Mouse (Mus musculus) hindbrain, embryonic 15.5 days (tissue): ENCODE measurements around the gene Cmip. TPM values are rescaled to one million over a fixed set of nuclear protein-coding genes. Genes with fewer than 3 reads are reported as not detected.

Experiments used
- ATAC-seq: fragments of 200-750 bp; cut with Nextera tagmentation; 2 replicates; pipeline ENCODE4 v1.8.0; 2017; ENCODE audit warnings: low read depth, moderate number of reproducible peaks, moderate TSS enrichment; ENCODE audit not compliant: low FRiP score
- H3K27ac ChIP-seq: fragments of 300-500 bp; sonication (generic); replicated peaks from 2 replicates; pipeline ENCODE4 v1.5.1; 2015; ENCODE audit warnings: mild to moderate bottlenecking, inconsistent platforms
- H3K27me3 ChIP-seq: fragments of 300-500 bp; sonication (generic); 2 replicates; pipeline ENCODE4 v1.6.1; 2015; ENCODE audit warnings: control low read depth, inconsistent platforms
- H3K36me3 ChIP-seq: fragments of 300-500 bp; sonication (generic); 2 replicates; pipeline ENCODE4 v1.6.1; 2015; ENCODE audit warnings: control low read depth, inconsistent platforms
- H3K4me1 ChIP-seq: fragments of 300-500 bp; sonication (generic); replicated peaks from 2 replicates; pipeline ENCODE4 v1.6.1; 2015; ENCODE audit warnings: control low read depth, inconsistent platforms
- H3K4me2 ChIP-seq: fragments of 300-500 bp; sonication (generic); 2 replicates; pipeline ENCODE4 v1.6.1; 2015; ENCODE audit warnings: moderate library complexity, mild to moderate bottlenecking, inconsistent platforms
- H3K4me3 ChIP-seq: fragments of 300-500 bp; sonication (generic); 2 replicates; pipeline ENCODE4 v1.5.1; 2015; ENCODE audit warnings: mild to moderate bottlenecking, inconsistent platforms
- H3K9ac ChIP-seq: fragments of 300-500 bp; sonication (generic); 2 replicates; pipeline ENCODE4 v1.6.1; 2015; ENCODE audit warnings: inconsistent platforms
- H3K9me3 ChIP-seq: fragments of 300-500 bp; sonication (generic); 2 replicates; pipeline ENCODE4 v1.6.1; 2016; ENCODE audit warnings: control low read depth, inconsistent platforms
- WGBS: fragments of 180-500 bp; shearing (Covaris S2); methylation state at CpG from one replicate; pipeline ENCODE4 v1.1.7; 2015; 5-methylcytosine and 5-hydroxymethylcytosine counted together
- polyA plus RNA-seq: library from polyadenylated mRNA; unstranded; fragments of >200 nt; fragmentation: Nextera tagmentation; extraction: Ambion mirVana; gene quantifications from 2 replicates; pipeline ENCODE4 v1.2.1, GENCODE M21; 2015

The Cmip gene
- polyA plus RNA-seq, 1 experiment from 2014 or later: 203 TPM

- Histone ChIP-seq H3K27me3 (no peaks in the 10 kb centered on the region), H3K9me3 (no peaks in the 10 kb centered on the region), H3K9ac (no peak overlapping the region), H3K4me3 (no peak overlapping the region), H3K36me3 (no peaks in the 10 kb centered on the region), H3K27ac (no peak overlapping the region), H3K4me2 (no peak overlapping the region), H3K4me1 (peaks cover 61% of the 10 kb centered on the region)
- 65% methylated on average over 17 of the region's 17 CpGs for WGBS
- no peak for ATAC-seq
These were observed 25.5 kb downstream of the Cmip start for GRCm38 (mm10) chr8:117282141-117282950.

GRCm38 (mm10) chr8:117284768-117285484 is 28.1 kb downstream of the Cmip start:
- Histone ChIP-seq H3K27ac (no peak overlapping the region), H3K27me3 (no peaks in the 10 kb centered on the region), H3K9me3 (no peaks in the 10 kb centered on the region), H3K4me3 (no peak overlapping the region), H3K9ac (no peak overlapping the region), H3K36me3 (no peaks in the 10 kb centered on the region), H3K4me2 (no peak overlapping the region), H3K4me1 (peaks cover 43% of the 10 kb centered on the region)
- WGBS: 84% methylated on average over 9 of the region's 9 CpGs
- no peak for ATAC-seq

- Histone ChIP-seq H3K36me3 (no peaks in the 10 kb centered on the region), H3K9me3 (no peaks in the 10 kb centered on the region), H3K27ac (no peak overlapping the region), H3K4me3 (no peak overlapping the region), H3K9ac (no peak overlapping the region), H3K27me3 (no peaks in the 10 kb centered on the region), H3K4me2 (no peak overlapping the region), H3K4me1 (peaks cover 48% of the 10 kb centered on the region)
- no peak for ATAC-seq
- 74% methylated on average over 8 of the region's 8 CpGs for WGBS
These were observed 31.1 kb downstream of the Cmip start for GRCm38 (mm10) chr8:117287966-117288365.

- Histone ChIP-seq H3K4me3 (no peak overlapping the region), H3K4me1 (peaks cover 48% of the 10 kb centered on the region), H3K36me3 (no peaks in the 10 kb centered on the region), H3K27me3 (no peaks in the 10 kb centered on the region), H3K27ac (no peak overlapping the region), H3K9me3 (no peaks in the 10 kb centered on the region), H3K9ac (no peak overlapping the region), H3K4me2 (no peak overlapping the region)
- ATAC-seq: no peak
- WGBS: 79% methylated on average over 9 of the region's 9 CpGs
These were observed 32.2 kb downstream of the Cmip start for GRCm38 (mm10) chr8:117289016-117289415.

GRCm38 (mm10) chr8:117290506-117290905 is 33.6 kb downstream of the Cmip start:
- Histone ChIP-seq H3K36me3 (no peaks in the 10 kb centered on the region), H3K4me2 (no peak overlapping the region), H3K4me1 (peaks cover 60% of the 10 kb centered on the region), H3K4me3 (no peak overlapping the region), H3K9me3 (no peaks in the 10 kb centered on the region), H3K9ac (no peak overlapping the region), H3K27me3 (no peaks in the 10 kb centered on the region), H3K27ac (no peak overlapping the region)
- WGBS: 77% methylated on average over 7 of the region's 7 CpGs
- ATAC-seq: no peak

DNA sequence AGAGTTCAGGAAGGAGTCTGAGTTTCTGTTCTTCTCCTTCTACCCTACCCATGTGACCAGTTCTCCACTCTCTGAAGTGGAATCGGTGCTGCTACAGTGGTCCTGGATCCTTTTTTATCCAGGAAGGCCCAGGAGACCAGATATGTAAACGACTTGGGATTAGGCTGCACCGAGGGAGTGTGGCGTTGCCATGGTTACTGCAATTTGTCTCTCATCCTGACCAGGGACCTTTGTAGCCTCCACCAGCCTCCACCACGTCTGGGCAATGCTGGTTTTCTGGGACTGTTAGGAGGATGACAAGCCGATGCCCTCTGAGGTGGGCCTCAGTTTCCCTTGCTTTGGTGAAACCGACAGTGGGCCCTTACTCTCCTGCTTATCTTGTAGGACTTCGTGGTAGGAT is 35.4 kb downstream of the Cmip start:
- no peak for ATAC-seq
- peaks cover 65% of the 10 kb centered on the region for H3K4me1 ChIP-seq
- no peaks in the 10 kb centered on the region for H3K36me3 ChIP-seq
- H3K4me2 ChIP-seq: no peak overlapping the region
- H3K27ac ChIP-seq: no peak overlapping the region
- 27% methylated on average over 8 of the region's 8 CpGs for WGBS
- no peak overlapping the region for H3K4me3 ChIP-seq
- no peaks in the 10 kb centered on the region for H3K27me3 ChIP-seq
- no peak overlapping the region for H3K9ac ChIP-seq
- no peaks in the 10 kb centered on the region for H3K9me3 ChIP-seq

- no peak for ATAC-seq
- 71% methylated on average over 10 of the region's 10 CpGs for WGBS
- Histone ChIP-seq H3K4me1 (peaks cover 81% of the 10 kb centered on the region), H3K9ac (no peak overlapping the region), H3K4me3 (no peak overlapping the region), H3K36me3 (no peaks in the 10 kb centered on the region), H3K27me3 (no peaks in the 10 kb centered on the region), H3K4me2 (no peak overlapping the region), H3K9me3 (no peaks in the 10 kb centered on the region), H3K27ac (no peak overlapping the region)
These were observed 37.9 kb downstream of the Cmip start for GRCm38 (mm10) chr8:117294812-117295211.

DNA sequence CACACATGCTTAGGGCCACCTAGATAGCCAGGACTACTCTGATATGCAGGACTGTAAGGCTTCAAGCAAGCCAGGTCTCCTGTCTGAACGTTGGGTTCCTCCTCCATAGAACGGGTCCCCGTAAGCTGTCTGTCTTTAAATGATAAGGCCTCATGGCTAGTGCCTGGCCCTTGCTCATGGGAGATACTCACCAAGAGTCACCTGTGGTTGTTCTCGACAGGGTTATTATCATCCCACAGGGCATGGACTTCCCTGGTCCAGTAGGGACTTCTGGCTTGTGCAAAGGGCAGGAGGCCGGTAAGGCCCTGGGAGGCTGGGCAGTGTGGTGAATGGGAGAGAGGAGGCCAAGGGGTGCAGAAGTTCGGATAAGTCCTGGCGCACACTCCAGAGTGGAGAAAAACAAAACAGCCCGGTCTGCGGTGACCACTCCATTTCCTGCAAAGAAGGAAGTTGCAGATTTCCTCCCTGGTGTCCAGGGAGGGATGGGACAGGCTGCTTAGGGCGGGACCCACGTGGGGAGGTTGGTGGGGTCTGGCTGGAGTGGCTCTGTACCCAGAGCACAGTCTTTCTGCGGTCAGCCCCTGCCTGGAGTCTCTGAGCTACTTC is 41.2 kb downstream of the Cmip start:
- WGBS: 79% methylated on average over 12 of the region's 12 CpGs
- Histone ChIP-seq H3K9ac (no peak overlapping the region), H3K27ac (0 out of 2 replicates have a peak overlapping the region, but pooled peaks have one; percentile 0), H3K4me2 (no peak overlapping the region), H3K9me3 (no peaks in the 10 kb centered on the region), H3K36me3 (no peaks in the 10 kb centered on the region), H3K4me3 (no peak overlapping the region), H3K4me1 (peaks cover 77% of the 10 kb centered on the region), H3K27me3 (no peaks in the 10 kb centered on the region)
- no peak for ATAC-seq

DNA sequence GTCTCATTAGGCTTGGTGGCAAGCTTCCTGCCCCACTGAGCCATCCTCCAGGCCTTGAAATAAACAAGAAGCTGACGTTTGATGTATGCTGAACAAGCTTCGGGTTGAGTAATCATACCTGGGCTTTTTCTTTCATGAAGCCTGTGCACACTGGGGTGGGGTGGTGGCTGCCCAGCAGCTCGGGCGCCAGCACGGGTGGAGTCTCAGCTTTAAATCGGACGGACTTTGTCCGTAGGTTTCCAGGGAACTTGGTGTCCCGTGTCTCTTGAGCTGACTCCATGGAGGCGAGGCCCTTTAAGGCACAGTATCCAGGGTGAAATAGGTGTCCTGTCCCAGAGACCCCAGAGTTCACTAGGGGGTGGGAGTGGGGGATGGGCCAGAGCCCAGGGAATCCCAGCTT is 42.3 kb downstream of the Cmip start:
- H3K9ac ChIP-seq: no peak overlapping the region
- H3K4me3 ChIP-seq: no peak overlapping the region
- H3K4me2 ChIP-seq: no peak overlapping the region
- H3K36me3 ChIP-seq: no peaks in the 10 kb centered on the region
- no peak overlapping the region for H3K27ac ChIP-seq
- no peaks in the 10 kb centered on the region for H3K27me3 ChIP-seq
- no peaks in the 10 kb centered on the region for H3K9me3 ChIP-seq
- H3K4me1 ChIP-seq: peaks cover 77% of the 10 kb centered on the region
- WGBS: 86% methylated on average over 10 of the region's 10 CpGs
- ATAC-seq: no peak

DNA sequence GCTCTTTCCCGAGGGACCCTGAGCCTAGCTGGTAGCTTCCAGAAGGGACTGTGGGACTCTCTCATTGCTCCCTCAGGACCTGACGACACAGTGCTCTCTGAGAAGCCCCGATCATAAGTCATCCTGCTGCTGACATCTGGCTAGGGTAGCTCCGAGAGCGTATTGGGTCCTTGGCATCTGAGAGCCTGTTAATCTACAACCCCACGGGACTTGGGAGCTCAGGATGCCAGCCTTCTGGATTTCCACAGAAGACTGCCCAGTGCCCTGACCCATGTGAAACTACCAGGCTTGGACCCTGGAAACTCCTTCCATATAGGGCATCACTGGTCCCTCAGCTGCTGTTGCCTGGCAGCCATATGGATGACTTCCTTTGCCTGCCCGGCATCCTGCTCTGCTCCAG is 43.3 kb downstream of the Cmip start:
- no peak overlapping the region for H3K9ac ChIP-seq
- no peak overlapping the region for H3K4me2 ChIP-seq
- H3K27ac ChIP-seq: peak overlapping the region; percentile 16
- 49% methylated on average over 7 of the region's 7 CpGs for WGBS
- peak; percentile 17; the same call in 1 of the 2 replicates for ATAC-seq
- no peaks in the 10 kb centered on the region for H3K9me3 ChIP-seq
- peaks cover 75% of the 10 kb centered on the region for H3K4me1 ChIP-seq
- H3K36me3 ChIP-seq: no peaks in the 10 kb centered on the region
- H3K27me3 ChIP-seq: no peaks in the 10 kb centered on the region
- no peak overlapping the region for H3K4me3 ChIP-seq

GRCm38 (mm10) chr8:117301457-117302041 is 44.7 kb downstream of the Cmip start:
- Histone ChIP-seq H3K4me3 (no peak overlapping the region), H3K4me2 (no peak overlapping the region), H3K9ac (no peak overlapping the region), H3K36me3 (no peaks in the 10 kb centered on the region), H3K9me3 (no peaks in the 10 kb centered on the region), H3K27me3 (no peaks in the 10 kb centered on the region), H3K4me1 (peaks cover 70% of the 10 kb centered on the region), H3K27ac (no peak overlapping the region)
- WGBS: 86% methylated on average over 12 of the region's 12 CpGs
- ATAC-seq: no peak

DNA sequence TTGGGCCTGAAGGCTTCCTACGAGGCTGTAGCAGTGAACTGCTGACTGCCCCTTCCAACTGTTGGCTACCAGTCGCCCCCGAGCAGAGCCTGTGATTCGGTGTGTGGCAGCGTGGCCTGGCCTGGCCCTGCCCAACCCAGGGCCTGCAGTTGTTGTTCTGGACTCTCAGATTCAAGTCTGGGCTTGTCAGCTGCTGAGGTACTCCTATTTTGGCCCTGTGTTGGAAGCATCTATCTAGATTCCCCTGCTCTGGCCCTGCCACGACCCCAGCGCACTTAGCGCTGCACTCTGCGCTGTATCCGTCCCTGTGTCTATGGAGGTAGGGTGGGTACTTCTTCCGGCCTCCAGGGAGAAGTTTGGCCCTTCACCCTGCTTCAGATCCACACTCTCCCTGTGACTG is 45.2 kb downstream of the Cmip start:
- H3K36me3 ChIP-seq: no peaks in the 10 kb centered on the region
- WGBS: 81% methylated on average over 11 of the region's 11 CpGs
- no peaks in the 10 kb centered on the region for H3K27me3 ChIP-seq
- H3K9me3 ChIP-seq: no peaks in the 10 kb centered on the region
- ATAC-seq: no peak
- no peak overlapping the region for H3K4me2 ChIP-seq
- no peak overlapping the region for H3K27ac ChIP-seq
- H3K9ac ChIP-seq: no peak overlapping the region
- H3K4me3 ChIP-seq: no peak overlapping the region
- peaks cover 75% of the 10 kb centered on the region for H3K4me1 ChIP-seq
